Comparison of ENCODE assay signal across 22 mouse cellular contexts in genomic region chr7:46589181-46589580, GRCm38 (mm10). TPM values are rescaled to one million over a fixed set of nuclear protein-coding genes. Genes with fewer than 3 reads are reported as not detected.
DNase-seq lines count a peak whose midpoint lies in the region; ATAC-seq lines count a peak whose summit lies in the region.
"Had no signal": no experiment of that assay in that cellular context is flagged by ENCODE, and none has a peak within 500 bp of the region (broad histone marks: within the 10 kb centered on the region; RNA-seq: fewer than 3 reads in every experiment).

No protein-coding gene starts in this region.

- H3K27me3 ChIP-seq in heart, embryonic 10.5 days (ENCODE audit: insufficient read depth, poor library complexity, severe bottlenecking), result no peaks in the 10 kb centered on the region
- H3K27me3 ChIP-seq: embryonic facial prominence, embryonic 12.5 days; forebrain, embryonic 13.5 days; forebrain, embryonic 15.5 days had no signal

- H3K27ac ChIP-seq in heart, embryonic 10.5 days, result no peak overlapping the region
- H3K27ac ChIP-seq: embryonic facial prominence, embryonic 12.5 days; forebrain, embryonic 13.5 days; forebrain, embryonic 15.5 days had no signal

- H3K36me3 ChIP-seq in heart, embryonic 10.5 days, result no peaks in the 10 kb centered on the region
- H3K36me3 ChIP-seq: embryonic facial prominence, embryonic 12.5 days; forebrain, embryonic 15.5 days had no signal

- WGBS in heart, embryonic 10.5 days, result 82% methylated on average over 12 of the region's 12 CpGs

- no peaks in the 10 kb centered on the region for H3K9me3 ChIP-seq in heart, embryonic 10.5 days
- H3K9me3 ChIP-seq: embryonic facial prominence, embryonic 12.5 days; forebrain, embryonic 13.5 days; forebrain, embryonic 15.5 days had no signal

- DNase-seq in spleen, adult 12 weeks (ENCODE audit: low spot score), result peak; percentile 13
- no peak for DNase-seq in spleen, postnatal 14 days (ENCODE audit: low spot score in 2 of 2)
- DNase-seq in A20 (ENCODE audit: low read depth, low spot score), result peak; percentile 94
- DNase-seq in B cell, adult 2 months, result peak; percentile 23 to 30
- no peak for DNase-seq in testis, postnatal 14 days (ENCODE audit: low spot score)
- no peak for DNase-seq in kidney, postnatal 14 days
- DNase-seq in heart, embryonic 10.5 days (ENCODE audit: low spot score), result no peak
- DNase-seq: adrenal gland, adult 2 months; adrenal gland, postnatal 10 days; adrenal gland, postnatal 25 days; cerebellum, adult 11 months; cerebellum, adult 18-20 months; cerebellum, adult 8-10 months; cerebellum, adult 9-11 months; cerebellum, postnatal 14 days; cerebellum, postnatal 36 days; embryo, embryonic 11 days; forebrain, postnatal 0 days had no signal

- peaks cover 14% of the 10 kb centered on the region for H3K4me1 ChIP-seq in heart, embryonic 10.5 days
- H3K4me1 ChIP-seq: embryonic facial prominence, embryonic 12.5 days had no signal

- peak; percentile 37; the same call in 1 of the 2 replicates for ATAC-seq in neutrophil, adult 5-6 weeks (ENCODE audit: extremely low read depth, insufficient number of reproducible peaks, low FRiP score, poor library complexity, severe bottlenecking)
- ATAC-seq: forebrain, embryonic 13.5 days; forebrain, embryonic 15.5 days; forebrain, postnatal 0 days had no signal

- H3K4me3 ChIP-seq in heart, embryonic 10.5 days, result no peak overlapping the region
- H3K4me3 ChIP-seq: embryonic facial prominence, embryonic 12.5 days; forebrain, embryonic 13.5 days; forebrain, embryonic 15.5 days had no signal

RNA-seq across cellular contexts. Expression of gene Sergef, which starts 50.4 kb away (rescaled TPM):
- total RNA-seq in neutrophil, adult 5-6 weeks (2017), result 13.6 and 15.3 TPM in 2 replicates
- 12.0 and 12.5 TPM in 2 replicates for polyA plus RNA-seq in heart, embryonic 10.5 days (2016; fragmentation: Nextera tagmentation; extraction: Ambion mirVana)

Comparison
In these comparisons a context has a peak if more than half of its experiments do, and no peak if none do; other contexts are left out.
1. DNase-seq: peak in spleen, adult 12 weeks (single experiment), A20 (single experiment) and B cell, adult 2 months (2 of 2); none in spleen, postnatal 14 days (0 of 2), testis, postnatal 14 days (single experiment), kidney, postnatal 14 days (single experiment) and heart, embryonic 10.5 days (single experiment).